Mouse (Mus musculus): ENCODE data around the gene Fbxo17. TPM values are rescaled to one million over a fixed set of nuclear protein-coding genes. Genes with fewer than 3 reads are reported as not detected.
"Not testable (repeated sequence)": the region's sequence is repeated elsewhere in the genome, so short reads cannot be mapped to it uniquely, and the experiment has no call there.

Gene Fbxo17
- polyA plus RNA-seq, 1 experiment from 2014 or later, result 4.2 TPM

- Histone ChIP-seq H3K4me2 (ENCODE audit: low read length) (peak within 1 kb of the TSS; percentile 77), H3K9me3 (ENCODE audit: control insufficient read depth, low read length) (no peaks in the 10 kb centered on the region), H3K4me3 (replicated peaks; ENCODE audit: low read length) (peak within 1 kb of the TSS; percentile 53), H3K27me3 (replicated peaks; ENCODE audit: control insufficient read depth, insufficient read depth, low read length) (peaks cover 3% of the 10 kb centered on the region; the same call in 1 of the 2 replicates), H3K9ac (replicated peaks; ENCODE audit: low read depth, low read length) (peak within 1 kb of the TSS; percentile 67), H3K36me3 (ENCODE audit: control insufficient read depth, insufficient read depth) (no peaks in the 10 kb centered on the region), H3K27ac (ENCODE audit: low read length) (no peak within 1 kb of the TSS), H3K4me1 (replicated peaks; ENCODE audit: control insufficient read depth, insufficient read depth, low read length) (peaks cover 13% of the 10 kb centered on the region; the same call in 1 of the 2 replicates)
- ATAC-seq, result peak; percentile 66
- WGBS, result 14% methylated on average over 30 of the region's 30 CpGs
Measured at GRCm38 (mm10) chr7:28692545-28693320, 23.9 kb upstream of the Fbxo17 start, which contains the start of gene Fbxo27. Gene Fbxo27 (plus strand): TSS chr7:28692849.

GRCm38 (mm10) chr7:28693321-28693966, 23.2 kb upstream of the Fbxo17 start:
- peak overlapping the region; percentile 53 for H3K4me3 ChIP-seq (replicated peaks; ENCODE audit: low read length)
- ATAC-seq, result peak; percentile 80
- H3K27me3 ChIP-seq (replicated peaks; ENCODE audit: control insufficient read depth, insufficient read depth, low read length), result peaks cover 3% of the 10 kb centered on the region; the same call in 1 of the 2 replicates
- H3K9ac ChIP-seq (replicated peaks; ENCODE audit: low read depth, low read length), result peak overlapping the region; percentile 67
- no peaks in the 10 kb centered on the region for H3K9me3 ChIP-seq (ENCODE audit: control insufficient read depth, low read length)
- peak overlapping the region; percentile 77 for H3K4me2 ChIP-seq (ENCODE audit: low read length)
- under 1% methylated on average over 38 of the region's 38 CpGs for WGBS
- H3K27ac ChIP-seq (ENCODE audit: low read length), result no peak overlapping the region
- H3K36me3 ChIP-seq (ENCODE audit: control insufficient read depth, insufficient read depth), result no peaks in the 10 kb centered on the region
- H3K4me1 ChIP-seq (replicated peaks; ENCODE audit: control insufficient read depth, insufficient read depth, low read length), result peaks cover 13% of the 10 kb centered on the region; the same call in 1 of the 2 replicates

GRCm38 (mm10) chr7:28694423-28694822, 22.2 kb upstream of the Fbxo17 start:
- peaks cover 3% of the 10 kb centered on the region; the same call in 1 of the 2 replicates for H3K27me3 ChIP-seq (replicated peaks; ENCODE audit: control insufficient read depth, insufficient read depth, low read length)
- no peaks in the 10 kb centered on the region for H3K9me3 ChIP-seq (ENCODE audit: control insufficient read depth, low read length)
- H3K36me3 ChIP-seq (ENCODE audit: control insufficient read depth, insufficient read depth), result no peaks in the 10 kb centered on the region
- H3K9ac ChIP-seq (replicated peaks; ENCODE audit: low read depth, low read length), result no peak overlapping the region
- H3K4me2 ChIP-seq (ENCODE audit: low read length), result peak overlapping the region; percentile 77; the same call in 1 of the 2 replicates
- peaks cover 13% of the 10 kb centered on the region; the same call in 1 of the 2 replicates for H3K4me1 ChIP-seq (replicated peaks; ENCODE audit: control insufficient read depth, insufficient read depth, low read length)
- H3K4me3 ChIP-seq (replicated peaks; ENCODE audit: low read length), result no peak overlapping the region
- no peak for ATAC-seq
- WGBS, result 5% methylated on average over 14 of the region's 14 CpGs
- no peak overlapping the region for H3K27ac ChIP-seq (ENCODE audit: low read length)

- Histone ChIP-seq H3K4me2 (ENCODE audit: low read length) (no peak overlapping the region), H3K27me3 (replicated peaks; ENCODE audit: control insufficient read depth, insufficient read depth, low read length) (peaks cover 3% of the 10 kb centered on the region; the same call in 1 of the 2 replicates), H3K9me3 (ENCODE audit: control insufficient read depth, low read length) (no peaks in the 10 kb centered on the region), H3K4me1 (replicated peaks; ENCODE audit: control insufficient read depth, insufficient read depth, low read length) (peaks cover 13% of the 10 kb centered on the region; the same call in 1 of the 2 replicates), H3K4me3 (replicated peaks; ENCODE audit: low read length) (no peak overlapping the region), H3K9ac (replicated peaks; ENCODE audit: low read depth, low read length) (no peak overlapping the region), H3K27ac (ENCODE audit: low read length) (no peak overlapping the region), H3K36me3 (ENCODE audit: control insufficient read depth, insufficient read depth) (no peaks in the 10 kb centered on the region)
- 49% methylated on average over 8 of the region's 8 CpGs for WGBS
- no peak for ATAC-seq
Measured at GRCm38 (mm10) chr7:28694966-28695511, 21.6 kb upstream of the Fbxo17 start.

GRCm38 (mm10) chr7:28697277-28697676, 19.3 kb upstream of the Fbxo17 start:
- ATAC-seq, result no peak
- Histone ChIP-seq H3K27me3 (replicated peaks; ENCODE audit: control insufficient read depth, insufficient read depth, low read length) (peaks cover 3% of the 10 kb centered on the region; the same call in 1 of the 2 replicates), H3K27ac (ENCODE audit: low read length) (no peak overlapping the region), H3K4me3 (replicated peaks; ENCODE audit: low read length) (no peak overlapping the region), H3K9me3 (ENCODE audit: control insufficient read depth, low read length) (no peaks in the 10 kb centered on the region), H3K4me1 (replicated peaks; ENCODE audit: control insufficient read depth, insufficient read depth, low read length) (peaks cover 13% of the 10 kb centered on the region; the same call in 1 of the 2 replicates), H3K36me3 (ENCODE audit: control insufficient read depth, insufficient read depth) (no peaks in the 10 kb centered on the region), H3K9ac (replicated peaks; ENCODE audit: low read depth, low read length) (no peak overlapping the region), H3K4me2 (ENCODE audit: low read length) (no peak overlapping the region)
- 94% methylated on average over 11 of the region's 11 CpGs for WGBS

GRCm38 (mm10) chr7:28700269-28700668, 16.3 kb upstream of the Fbxo17 start:
- Histone ChIP-seq H3K4me3 (replicated peaks; ENCODE audit: low read length) (no peak overlapping the region), H3K4me1 (replicated peaks; ENCODE audit: control insufficient read depth, insufficient read depth, low read length) (no peaks in the 10 kb centered on the region), H3K9ac (replicated peaks; ENCODE audit: low read depth, low read length) (no peak overlapping the region), H3K27ac (ENCODE audit: low read length) (no peak overlapping the region), H3K36me3 (ENCODE audit: control insufficient read depth, insufficient read depth) (no peaks in the 10 kb centered on the region), H3K27me3 (replicated peaks; ENCODE audit: control insufficient read depth, insufficient read depth, low read length) (no peaks in the 10 kb centered on the region), H3K9me3 (ENCODE audit: control insufficient read depth, low read length) (no peaks in the 10 kb centered on the region), H3K4me2 (ENCODE audit: low read length) (no peak overlapping the region)
- 93% methylated on average over 4 of the region's 4 CpGs for WGBS
- ATAC-seq, result no peak

- WGBS, result 95% methylated on average over 12 of the region's 12 CpGs
- H3K4me2 ChIP-seq (ENCODE audit: low read length); H3K27ac ChIP-seq (ENCODE audit: low read length); H3K36me3 ChIP-seq (ENCODE audit: control insufficient read depth, insufficient read depth); H3K9ac ChIP-seq (replicated peaks; ENCODE audit: low read depth, low read length); H3K27me3 ChIP-seq (replicated peaks; ENCODE audit: control insufficient read depth, insufficient read depth, low read length); H3K4me1 ChIP-seq (replicated peaks; ENCODE audit: control insufficient read depth, insufficient read depth, low read length); H3K9me3 ChIP-seq (ENCODE audit: control insufficient read depth, low read length); H3K4me3 ChIP-seq (replicated peaks; ENCODE audit: low read length); ATAC-seq: not testable (repeated sequence)
Measured at GRCm38 (mm10) chr7:28701306-28701705, 15.3 kb upstream of the Fbxo17 start.

- WGBS, result 82% methylated on average over 9 of the region's 9 CpGs
- ATAC-seq, result no peak
- Histone ChIP-seq H3K27me3 (replicated peaks; ENCODE audit: control insufficient read depth, insufficient read depth, low read length) (no peaks in the 10 kb centered on the region), H3K4me2 (ENCODE audit: low read length) (no peak overlapping the region), H3K4me1 (replicated peaks; ENCODE audit: control insufficient read depth, insufficient read depth, low read length) (no peaks in the 10 kb centered on the region), H3K4me3 (replicated peaks; ENCODE audit: low read length) (no peak overlapping the region), H3K36me3 (ENCODE audit: control insufficient read depth, insufficient read depth) (no peaks in the 10 kb centered on the region), H3K9me3 (ENCODE audit: control insufficient read depth, low read length) (no peaks in the 10 kb centered on the region), H3K9ac (replicated peaks; ENCODE audit: low read depth, low read length) (no peak overlapping the region), H3K27ac (ENCODE audit: low read length) (no peak overlapping the region)
Measured at GRCm38 (mm10) chr7:28702601-28703143, 13.9 kb upstream of the Fbxo17 start.

GRCm38 (mm10) chr7:28709454-28709853, 7.2 kb upstream of the Fbxo17 start:
- Histone ChIP-seq H3K27ac (ENCODE audit: low read length) (no peak overlapping the region), H3K9ac (replicated peaks; ENCODE audit: low read depth, low read length) (no peak overlapping the region), H3K9me3 (ENCODE audit: control insufficient read depth, low read length) (no peaks in the 10 kb centered on the region), H3K4me2 (ENCODE audit: low read length) (no peak overlapping the region), H3K27me3 (replicated peaks; ENCODE audit: control insufficient read depth, insufficient read depth, low read length) (no peaks in the 10 kb centered on the region), H3K4me1 (replicated peaks; ENCODE audit: control insufficient read depth, insufficient read depth, low read length) (no peaks in the 10 kb centered on the region), H3K36me3 (ENCODE audit: control insufficient read depth, insufficient read depth) (no peaks in the 10 kb centered on the region), H3K4me3 (replicated peaks; ENCODE audit: low read length) (no peak overlapping the region)
- ATAC-seq, result no peak

Measured in forebrain, embryonic 16.5 days (tissue).